Mouse (Mus musculus) left cerebral cortex, postnatal 14 days (tissue): ENCODE data around the gene Heg1. TPM values are rescaled to one million over a fixed set of nuclear protein-coding genes. Genes with fewer than 3 reads are reported as not detected.

Source experiments
- DNase-seq, 2 experiments: peaks; one replicate each; pipeline ENCODE4 v3.0.0; 2021 to 2022; ENCODE audit warnings: low spot score in 2 of 2, mixed read lengths in 1 of 2
- intact Hi-C: fragments of 180-260 bp; cut with DNase I; formaldehyde crosslinking; loops from one replicate; pipeline ENCODE4 v1.15.1; 2025
- total RNA-seq, 2 experiments: library from RNA; stranded (reverse); gene quantifications; 2 replicates each; pipeline ENCODE4 v1.2.3; 2021

Gene Heg1
- total RNA-seq, 2 experiments from 2014 or later: 37.6 to 37.7 TPM

GRCm38 (mm10) chr16:33736746-33737145 is 52.6 kb downstream of the Heg1 start:
- no peak for DNase-seq
- intact Hi-C loops: no loop called here

- no peak for DNase-seq
- intact Hi-C loops: no loop called here
Measured at GRCm38 (mm10) chr16:33738949-33739719, 55.0 kb downstream of the Heg1 start.

GRCm38 (mm10) chr16:33739802-33740201 is 55.6 kb downstream of the Heg1 start:
- peak; percentile 76 to 84 for DNase-seq
- intact Hi-C loops: loop anchor here (5.0 kb wide), 2 partner anchors 178 to 433 kb away; no protein-coding TSS in a partner anchor

- no peak for DNase-seq
- intact Hi-C loops: loop anchor here (5.0 kb wide), 2 partner anchors 178 to 433 kb away; no protein-coding TSS in a partner anchor
Measured at GRCm38 (mm10) chr16:33740416-33740815, 56.2 kb downstream of the Heg1 start.

GRCm38 (mm10) chr16:33741795-33742194 is 57.6 kb downstream of the Heg1 start:
- intact Hi-C loops: loop anchor here (5.0 kb wide), 2 partner anchors 179 to 434 kb away; no protein-coding TSS in a partner anchor
- DNase-seq: no peak

- no peak for DNase-seq
- intact Hi-C loops: loop anchor here (5.0 kb wide), 2 partner anchors 180 to 435 kb away; no protein-coding TSS in a partner anchor
Measured at GRCm38 (mm10) chr16:33742233-33742632, 58.1 kb downstream of the Heg1 start.

GRCm38 (mm10) chr16:33744622-33745419 is 60.7 kb downstream of the Heg1 start:
- peak; percentile 61 to 65 for DNase-seq
- intact Hi-C loops: loop anchor here (5.0 kb wide), 2 partner anchors 183 to 438 kb away; no protein-coding TSS in a partner anchor

GRCm38 (mm10) chr16:33745457-33745856 is 61.3 kb downstream of the Heg1 start:
- intact Hi-C loops: no loop called here
- DNase-seq: no peak

- peak; percentile 46 to 58 for DNase-seq
- intact Hi-C loops: no loop called here
Measured at GRCm38 (mm10) chr16:33746074-33746676, 62.0 kb downstream of the Heg1 start.

- DNase-seq: no peak
- intact Hi-C loops: no loop called here
Measured at GRCm38 (mm10) chr16:33747346-33747954, 63.3 kb downstream of the Heg1 start.

GRCm38 (mm10) chr16:33747994-33748393 is 63.8 kb downstream of the Heg1 start:
- intact Hi-C loops: no loop called here

GRCm38 (mm10) chr16:33751152-33751551 is 67.0 kb downstream of the Heg1 start:
- DNase-seq: no peak
- intact Hi-C loops: no loop called here

More at GRCm38 (mm10) chr16:33747994-33748393, 63.8 kb downstream of the Heg1 start:
- no peak for DNase-seq

GRCm38 (mm10) chr16:33751590-33751989 is 67.4 kb downstream of the Heg1 start:
- intact Hi-C loops: no loop called here
- no peak for DNase-seq

- no peak for DNase-seq
- intact Hi-C loops: no loop called here
Measured at GRCm38 (mm10) chr16:33752904-33753578, 68.9 kb downstream of the Heg1 start.

GRCm38 (mm10) chr16:33755293-33755692 is 71.1 kb downstream of the Heg1 start:
- DNase-seq: peak; percentile 37 to 60

GRCm38 (mm10) chr16:33755961-33756360 is 71.8 kb downstream of the Heg1 start:
- DNase-seq: no peak
- intact Hi-C loops: no loop called here

More at GRCm38 (mm10) chr16:33755293-33755692, 71.1 kb downstream of the Heg1 start:
- intact Hi-C loops: no loop called here

- intact Hi-C loops: no loop called here
- DNase-seq: no peak
Measured at GRCm38 (mm10) chr16:33756396-33756795, 72.2 kb downstream of the Heg1 start.

- DNase-seq: no peak
- intact Hi-C loops: no loop called here
Measured at GRCm38 (mm10) chr16:33759207-33759606, 75.0 kb downstream of the Heg1 start.

- intact Hi-C loops: no loop called here
- DNase-seq: no peak
Measured at GRCm38 (mm10) chr16:33760542-33760941, 76.4 kb downstream of the Heg1 start.
